Mouse (Mus musculus) 3T3-L1 (cell line): ENCODE data around the gene Plekha8.

ENCODE experiments used
- DNase-seq: peaks from one replicate; pipeline ENCODE4 v3.0.0-alpha.2; 2015; ENCODE audit warnings: low read depth, low spot score

Gene Plekha8

DNA sequence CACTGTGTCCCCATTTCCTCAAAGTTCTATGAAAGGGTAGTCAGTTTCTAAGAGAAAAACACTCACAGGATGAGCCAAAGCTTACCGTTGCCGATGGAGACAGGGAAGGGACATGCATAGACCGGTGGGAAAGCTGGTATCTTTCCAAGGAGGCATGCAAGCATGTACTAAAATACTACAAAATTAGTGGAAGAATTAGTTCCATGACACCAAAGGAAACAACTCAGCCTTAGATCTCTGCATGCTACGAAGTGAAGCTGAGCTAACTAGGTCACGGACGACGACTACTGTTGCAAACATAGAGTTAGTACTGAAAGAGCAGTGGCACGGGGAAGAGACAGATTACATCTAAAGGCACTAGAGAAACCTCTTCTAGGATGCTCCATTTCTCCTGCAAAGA lies 8.0 kb upstream of the Plekha8 start:
- DNase-seq = no peak

DNA sequence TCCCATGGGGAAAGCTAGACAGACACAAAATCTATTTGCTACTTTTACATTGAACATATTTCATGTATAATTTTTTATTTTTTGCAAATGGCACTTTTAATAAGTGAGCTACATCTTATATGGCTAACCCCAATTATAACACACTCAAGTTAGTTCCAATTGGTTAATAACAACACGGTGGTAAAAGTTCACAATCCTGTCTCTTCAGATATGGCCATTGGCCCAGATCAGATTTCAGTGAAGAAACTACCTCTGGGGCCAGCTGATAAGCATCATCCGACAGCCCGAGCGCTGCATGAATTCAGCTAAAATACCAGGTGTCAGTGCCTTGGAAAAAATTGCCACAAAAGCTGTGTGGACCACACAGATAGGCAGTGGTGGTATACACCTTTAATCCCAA lies 7.2 kb upstream of the Plekha8 start:
- no peak for DNase-seq

GRCm38 (mm10) chr6:54588212-54588611 lies 6.7 kb upstream of the Plekha8 start:
- DNase-seq = no peak

GRCm38 (mm10) chr6:54590691-54591090 lies 4.2 kb upstream of the Plekha8 start:
- DNase-seq = no peak

- DNase-seq = peak; percentile 37
Observed at GRCm38 (mm10) chr6:54591778-54592177, 3.1 kb upstream of the Plekha8 start.

GRCm38 (mm10) chr6:54592938-54593535 lies 1.9 kb upstream of the Plekha8 start:
- peak; percentile 98 for DNase-seq

GRCm38 (mm10) chr6:54593766-54594468 lies 994 bp upstream of the Plekha8 start:
- DNase-seq = peak; percentile 36

DNA sequence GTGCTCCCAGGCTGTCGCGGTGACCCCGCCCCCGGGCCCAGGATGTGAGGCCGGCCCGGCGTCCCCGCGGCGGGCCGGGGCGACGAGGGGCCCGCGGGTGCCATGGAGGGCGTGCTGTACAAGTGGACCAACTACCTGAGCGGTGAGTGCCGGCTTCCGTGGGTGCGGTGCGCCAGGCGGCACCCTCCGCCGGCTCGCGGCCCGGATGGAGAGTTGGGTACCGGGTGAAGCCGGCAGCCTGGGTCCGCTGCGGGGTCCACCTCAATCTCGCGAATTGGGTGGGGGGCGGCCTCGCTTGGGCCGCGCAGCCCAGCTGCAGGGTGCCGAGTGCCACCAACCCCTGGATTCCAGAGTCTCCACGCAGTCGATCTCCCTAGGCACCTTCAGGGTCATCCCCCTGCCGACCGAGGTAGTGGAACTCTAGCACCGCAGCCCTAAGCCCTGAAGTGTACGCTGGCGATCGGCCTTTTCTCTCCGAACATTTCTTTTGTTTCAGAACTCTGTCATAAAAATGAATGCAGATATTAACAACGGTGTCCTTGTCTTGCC lies 493 bp downstream of the Plekha8 start:
- DNase-seq = peak; percentile 44

- DNase-seq = no peak
Observed at GRCm38 (mm10) chr6:54597208-54597607, 2.3 kb downstream of the Plekha8 start, which contains the start of gene Fkbp14. Fkbp14 (minus strand) TSS chr6:54597308.

- DNase-seq = no peak
Observed at GRCm38 (mm10) chr6:54597711-54598110, 2.8 kb downstream of the Plekha8 start.

DNA sequence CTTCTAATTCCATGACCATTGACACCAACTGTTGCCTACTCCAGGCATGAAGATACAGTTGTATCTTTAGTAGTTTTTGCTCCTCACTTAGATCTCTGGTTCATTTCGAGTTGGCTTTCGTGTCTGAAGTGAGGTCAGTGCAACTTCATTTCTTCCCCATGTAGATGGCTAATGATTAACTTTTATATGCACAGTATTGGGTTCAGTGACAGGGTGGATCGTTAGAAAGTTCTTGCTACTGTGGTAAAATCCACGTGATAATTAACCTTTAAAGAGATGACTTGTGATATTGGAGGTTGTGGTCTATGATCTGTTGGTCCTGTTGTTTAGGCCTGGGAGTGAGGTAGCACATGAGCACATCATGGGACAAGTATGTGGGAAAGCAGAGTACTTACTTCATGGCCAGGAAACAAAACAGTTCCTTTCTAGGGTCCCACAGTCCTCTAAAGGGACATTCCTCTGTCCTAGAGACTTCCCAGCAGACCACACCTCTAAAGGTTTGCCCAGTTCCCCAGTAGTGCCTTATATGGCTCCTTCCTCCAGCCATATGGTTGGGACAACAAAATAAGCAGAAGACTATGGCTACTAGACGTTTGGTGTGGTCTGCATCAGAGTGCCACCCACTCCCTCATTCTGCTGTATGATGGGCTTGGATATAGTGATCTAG lies 5.9 kb downstream of the Plekha8 start:
- no peak for DNase-seq

- DNase-seq = no peak
Observed at GRCm38 (mm10) chr6:54602891-54603290, 8.0 kb downstream of the Plekha8 start.

DNA sequence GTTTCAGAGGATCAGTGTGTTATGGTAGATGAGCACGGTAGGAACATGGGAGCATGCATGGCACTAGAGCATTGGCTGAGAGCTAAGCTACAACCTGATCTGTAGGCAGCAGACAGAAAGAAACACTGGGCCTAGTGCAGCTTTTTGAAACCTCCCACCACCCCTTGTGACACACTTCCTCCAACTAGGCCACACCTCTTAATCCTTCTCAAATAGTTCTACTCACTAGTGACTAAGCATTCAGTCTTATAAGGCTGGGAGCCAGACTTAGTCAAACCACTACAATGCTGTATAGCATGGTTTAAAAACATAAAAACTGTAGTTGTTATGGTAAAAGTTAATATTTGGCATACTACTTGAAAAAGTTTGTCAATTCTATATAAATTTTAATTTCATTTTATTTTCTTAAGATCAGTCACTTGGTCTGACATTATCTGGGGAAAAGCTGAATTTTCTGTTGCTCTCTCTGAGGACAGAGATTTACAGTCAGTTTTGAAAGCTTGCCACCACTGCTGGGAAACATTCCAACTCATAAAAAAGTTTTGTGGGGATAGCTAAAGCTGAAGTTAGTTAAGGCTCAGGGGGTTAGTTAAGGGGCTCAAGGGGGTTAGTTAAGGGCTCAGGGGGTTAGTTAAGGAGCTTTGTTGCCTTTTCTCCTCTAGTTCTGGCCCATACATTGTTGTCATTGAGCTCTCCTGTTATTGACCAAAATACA lies 9.2 kb downstream of the Plekha8 start:
- peak; percentile 55 for DNase-seq

- DNase-seq = no peak
Observed at GRCm38 (mm10) chr6:54606241-54606640, 11.3 kb downstream of the Plekha8 start.

DNA sequence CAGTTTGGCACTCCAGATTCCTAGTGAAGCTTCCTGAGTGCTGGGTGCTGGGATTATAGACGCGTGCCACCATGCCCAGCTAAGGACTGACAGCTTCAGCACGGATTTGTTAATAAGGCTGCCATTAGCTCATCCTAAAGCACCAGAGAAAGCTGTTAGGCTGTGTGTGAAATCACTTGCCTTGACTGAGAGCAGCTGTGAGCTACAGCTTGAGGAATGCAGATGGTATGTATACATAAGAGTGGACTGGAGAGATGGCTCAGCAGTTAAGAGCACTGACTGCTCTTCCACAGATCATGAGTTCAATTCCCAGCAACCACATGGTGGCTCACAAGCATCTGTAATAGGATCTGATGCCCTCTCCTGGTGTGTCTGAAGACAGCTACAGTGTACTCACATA lies 22.5 kb downstream of the Plekha8 start:
- DNase-seq = peak; percentile 58

GRCm38 (mm10) chr6:54619530-54619929 lies 24.6 kb downstream of the Plekha8 start:
- DNase-seq = no peak

GRCm38 (mm10) chr6:54620357-54620756 lies 25.4 kb downstream of the Plekha8 start:
- no peak for DNase-seq

DNA sequence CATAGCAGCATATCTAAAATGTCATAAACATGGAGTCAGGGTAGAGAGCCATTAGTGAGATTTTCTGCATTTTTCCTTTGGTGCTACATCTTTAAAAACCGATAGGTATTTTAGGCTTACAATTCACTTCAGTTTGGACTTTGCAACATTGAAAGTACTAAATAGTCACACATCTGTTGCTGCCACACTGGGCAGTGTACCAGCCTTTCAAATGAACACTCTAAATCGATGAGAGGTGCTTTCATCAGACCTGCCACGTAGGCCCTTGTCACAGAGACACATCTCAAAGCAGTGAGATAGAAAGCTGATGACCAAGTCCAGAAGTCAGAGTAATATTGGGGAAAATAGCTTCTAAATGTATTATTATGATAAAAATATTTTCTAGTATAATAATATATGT lies 33.5 kb downstream of the Plekha8 start:
- DNase-seq = no peak

DNA sequence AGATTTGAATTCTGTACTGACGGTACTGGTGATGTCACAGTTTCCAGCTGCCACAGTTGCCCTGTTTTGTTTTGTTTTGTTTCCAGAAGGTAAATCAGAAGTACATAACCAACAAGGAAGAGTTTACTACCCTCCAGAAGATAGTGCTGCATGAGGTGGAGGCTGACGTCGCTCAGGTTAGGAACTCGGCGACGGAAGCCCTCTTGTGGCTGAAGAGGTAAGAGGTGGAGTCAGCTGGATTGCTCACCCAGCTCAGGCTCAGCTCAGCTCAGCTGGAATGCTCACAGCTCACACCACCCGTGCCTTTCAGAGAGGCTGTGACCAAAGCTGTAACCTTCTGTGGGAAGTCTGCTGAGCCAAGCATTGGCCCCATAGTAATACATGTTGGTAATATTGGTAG lies 34.8 kb downstream of the Plekha8 start:
- peak; percentile 32 for DNase-seq

GRCm38 (mm10) chr6:54631462-54631861 lies 36.6 kb downstream of the Plekha8 start:
- DNase-seq = peak; percentile 39

DNA sequence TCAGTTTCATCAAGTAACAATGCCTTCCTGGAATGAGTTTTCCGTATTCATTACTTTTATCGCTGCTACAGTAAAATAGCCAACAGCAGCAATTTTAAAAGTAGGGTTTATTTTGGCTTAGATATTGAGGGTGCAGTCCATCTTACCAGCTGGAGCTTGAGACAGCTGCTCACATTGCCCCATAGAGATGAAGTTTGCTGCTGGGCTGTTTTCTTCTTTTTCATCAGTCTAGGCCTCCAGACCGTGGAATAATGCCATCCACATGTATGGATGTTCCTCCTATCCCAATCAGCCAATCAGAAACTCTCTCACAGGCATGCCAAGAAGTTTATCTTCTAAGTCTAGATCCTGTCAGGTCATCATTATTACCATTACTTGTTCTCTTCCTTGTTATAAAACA lies 45.0 kb downstream of the Plekha8 start:
- DNase-seq = no peak

DNA sequence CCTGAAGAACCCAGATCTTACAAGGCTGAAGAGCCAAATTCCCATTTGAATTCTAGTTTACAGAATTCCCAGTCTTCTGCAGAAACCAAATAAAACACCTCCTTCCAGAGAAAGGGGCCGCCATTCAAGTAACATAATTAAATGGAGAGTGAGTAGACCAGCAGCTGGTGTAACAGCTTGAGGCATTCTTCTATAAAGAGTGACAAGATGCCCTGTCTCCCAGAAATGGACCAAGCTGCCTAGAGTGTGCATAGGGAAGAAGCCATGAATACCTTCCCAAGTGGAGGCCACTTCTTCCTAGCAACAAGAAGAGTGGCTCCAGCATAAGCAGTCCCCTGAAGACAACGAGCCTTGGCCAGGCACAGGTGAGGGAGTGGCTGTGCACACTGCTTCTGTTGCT lies 47.0 kb downstream of the Plekha8 start:
- no peak for DNase-seq
